Mouse (Mus musculus) lung, postnatal 0 days (tissue): Measurements from ENCODE around the gene Eef1akmt1. TPM values are rescaled to one million over a fixed set of nuclear protein-coding genes. Genes with fewer than 3 reads are reported as not detected.
A peak's percentile ranks its signal among the peaks of the same experiment; 100 is the strongest.

Experiments
- ATAC-seq: fragments of 200-750 bp; cut with Nextera tagmentation; 2 replicates; pipeline ENCODE4 v1.8.0; 2017; ENCODE audit warnings: moderate library complexity
- DNase-seq: peaks from one replicate; pipeline ENCODE4 v3.0.0-alpha.2; 2016; ENCODE audit warnings: low spot score
- H3K27ac ChIP-seq: fragments of 300-500 bp; sonication (generic); 2 replicates; pipeline ENCODE4 v1.5.1; 2014; ENCODE audit warnings: antibody characterized with exemption, mild to moderate bottlenecking, low read length, mixed read lengths
- H3K27me3 ChIP-seq: fragments of 300-500 bp; sonication (generic); replicated peaks from 2 replicates; pipeline ENCODE4 v1.6.1; 2014; ENCODE audit warnings: low read length, mixed read lengths; ENCODE audit not compliant: insufficient read depth
- H3K36me3 ChIP-seq: fragments of 300-500 bp; sonication (generic); 2 replicates; pipeline ENCODE4 v1.6.1; 2014; ENCODE audit warnings: low read length, mixed read lengths; ENCODE audit not compliant: insufficient read depth
- H3K4me1 ChIP-seq: fragments of 300-500 bp; sonication (generic); 2 replicates; pipeline ENCODE4 v1.6.1; 2014; ENCODE audit warnings: antibody characterized with exemption, low read depth, low read length, mixed read lengths; ENCODE audit not compliant: insufficient read depth
- H3K4me2 ChIP-seq: fragments of 300-500 bp; sonication (generic); replicated peaks from 2 replicates; pipeline ENCODE4 v1.6.1; 2014; ENCODE audit warnings: low read depth, mild to moderate bottlenecking, low read length, moderate library complexity, mixed read lengths
- H3K4me3 ChIP-seq: fragments of 300-500 bp; sonication (generic); 2 replicates; pipeline ENCODE4 v1.5.1; 2014; ENCODE audit warnings: low read depth, low read length
- H3K9ac ChIP-seq: fragments of 300-500 bp; sonication (generic); replicated peaks from 2 replicates; pipeline ENCODE4 v1.6.1; 2014; ENCODE audit warnings: low read depth, mild to moderate bottlenecking
- H3K9me3 ChIP-seq: fragments of 300-500 bp; sonication (generic); 2 replicates; pipeline ENCODE4 v1.6.1; 2016; ENCODE audit warnings: low read length, mixed read lengths
- CTCF ChIP-seq: IDR thresholded peaks from 2 replicates; pipeline ENCODE4 v1.5.1; 2016; ENCODE audit warnings: antibody characterized with exemption, mild to moderate bottlenecking
- EP300 ChIP-seq: IDR thresholded peaks from 2 replicates; pipeline ENCODE4 v1.6.1; 2016; ENCODE audit warnings: antibody characterized with exemption, mild to moderate bottlenecking, control low read depth
- WGBS: fragments of 180-500 bp; shearing (Covaris S2); extraction: QIAGEN DNeasy Blood & Tissue Kit; methylation state at CpG from one replicate; pipeline ENCODE4 v1.1.7; 2014; 5-methylcytosine and 5-hydroxymethylcytosine counted together
- polyA plus RNA-seq: library from polyadenylated mRNA; unstranded; fragments of >200 nt; fragmentation: Nextera tagmentation; extraction: Ambion mirVana; gene quantifications from 2 replicates; pipeline ENCODE4 v1.2.1, GENCODE M21; 2015

Eef1akmt1 gene
- polyA plus RNA-seq, 1 experiment from 2014 or later = 64.1 TPM

DNA sequence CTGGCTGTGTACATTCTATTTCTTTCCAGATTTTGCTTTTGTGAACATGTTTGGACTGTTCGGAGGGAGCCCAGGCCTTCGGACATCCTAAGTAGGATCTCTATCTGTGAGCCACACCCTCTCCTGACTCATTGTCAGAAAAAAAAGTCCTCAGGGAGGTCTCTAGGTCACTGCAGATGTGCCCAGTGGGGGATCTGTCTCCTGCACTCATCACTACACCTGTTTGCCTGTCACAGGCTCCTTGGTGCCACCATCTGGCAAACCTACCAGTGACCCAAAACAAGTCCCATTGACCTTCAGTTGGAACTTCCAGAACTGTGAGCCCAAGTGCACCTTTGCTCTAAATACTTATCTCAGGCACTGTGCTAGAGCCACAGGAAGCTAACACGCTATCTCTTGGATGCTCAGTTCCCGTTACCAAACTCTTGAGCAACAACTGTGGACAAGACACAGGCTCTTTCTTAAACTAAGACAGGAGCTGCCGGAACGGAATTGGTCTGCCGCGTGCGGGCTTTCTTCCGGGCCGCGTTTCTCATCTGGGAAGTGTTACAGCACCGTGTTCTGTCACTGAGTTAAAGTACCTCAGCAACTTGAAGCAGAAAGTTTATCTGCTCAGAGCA, 27.9 kb downstream of the Eef1akmt1 start:
- Histone ChIP-seq H3K9me3 (no peaks in the 10 kb centered on the region), H3K36me3 (no peaks in the 10 kb centered on the region), H3K27me3 (no peaks in the 10 kb centered on the region), H3K9ac (no peak overlapping the region), H3K4me2 (no peak overlapping the region), H3K4me3 (no peak overlapping the region), H3K27ac (no peak overlapping the region), H3K4me1 (no peaks in the 10 kb centered on the region; the same call in 1 of the 2 replicates)
- no peak for ATAC-seq
- DNase-seq = no peak
- no peak for TF ChIP-seq EP300
- TF ChIP-seq CTCF = no peak
- WGBS = 85% methylated on average over 13 of the region's 13 CpGs

DNA sequence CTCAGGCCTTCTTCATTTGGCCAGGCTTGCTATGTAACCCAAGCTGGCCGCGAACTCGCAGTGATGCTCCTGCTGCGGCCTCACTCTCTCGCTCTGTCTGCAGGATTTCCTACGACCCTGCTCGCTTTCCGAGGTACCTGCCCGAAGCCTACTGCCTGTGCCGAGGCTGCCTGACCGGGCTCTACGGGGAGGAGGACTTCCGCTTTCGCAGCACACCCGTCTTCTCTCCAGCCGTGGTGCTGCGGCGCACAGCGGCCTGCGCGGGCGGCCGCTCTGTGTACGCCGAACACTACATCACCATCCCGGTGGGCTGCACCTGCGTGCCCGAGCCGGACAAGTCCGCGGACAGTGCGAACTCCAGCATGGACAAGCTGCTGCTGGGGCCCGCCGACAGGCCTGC, 29.2 kb downstream of the Eef1akmt1 start:
- no peak for ATAC-seq
- H3K27me3 ChIP-seq = no peaks in the 10 kb centered on the region
- DNase-seq = no peak
- no peaks in the 10 kb centered on the region for H3K9me3 ChIP-seq
- H3K27ac ChIP-seq = no peak overlapping the region
- no peak overlapping the region for H3K9ac ChIP-seq
- no peak overlapping the region for H3K4me3 ChIP-seq
- H3K4me2 ChIP-seq = no peak overlapping the region
- TF ChIP-seq EP300 (no peak), CTCF (no peak)
- H3K36me3 ChIP-seq = no peaks in the 10 kb centered on the region
- no peaks in the 10 kb centered on the region; the same call in 1 of the 2 replicates for H3K4me1 ChIP-seq
- 57% methylated on average over 33 of the region's 34 CpGs for WGBS

DNA sequence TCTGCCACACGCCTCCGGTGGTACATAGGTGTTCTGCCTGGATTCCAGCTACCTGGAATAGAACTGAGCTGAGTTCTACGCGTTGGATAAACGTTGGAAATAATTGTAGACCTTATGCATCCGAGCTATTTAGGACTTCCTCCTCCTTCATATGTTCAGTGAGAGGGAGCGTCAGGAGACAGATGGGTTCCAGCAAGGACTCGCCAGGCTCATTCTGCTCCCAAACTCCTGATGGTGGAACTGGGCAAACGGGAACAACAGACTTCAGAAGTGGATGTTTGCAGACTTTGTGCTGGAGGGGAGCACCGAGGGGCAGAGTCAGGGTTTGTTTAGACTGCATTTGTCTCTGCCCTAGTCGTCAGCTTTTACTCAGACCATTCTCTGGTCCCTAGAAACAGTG, 30.7 kb downstream of the Eef1akmt1 start:
- Histone ChIP-seq H3K4me1 (peaks cover 5% of the 10 kb centered on the region), H3K9me3 (no peaks in the 10 kb centered on the region), H3K27ac (no peak overlapping the region), H3K36me3 (no peaks in the 10 kb centered on the region), H3K9ac (no peak overlapping the region), H3K4me2 (no peak overlapping the region), H3K27me3 (no peaks in the 10 kb centered on the region), H3K4me3 (no peak overlapping the region)
- no peak for TF ChIP-seq EP300
- no peak for TF ChIP-seq CTCF
- WGBS = 59% methylated on average over 11 of the region's 11 CpGs
- DNase-seq (no peak), ATAC-seq (no peak)

DNA sequence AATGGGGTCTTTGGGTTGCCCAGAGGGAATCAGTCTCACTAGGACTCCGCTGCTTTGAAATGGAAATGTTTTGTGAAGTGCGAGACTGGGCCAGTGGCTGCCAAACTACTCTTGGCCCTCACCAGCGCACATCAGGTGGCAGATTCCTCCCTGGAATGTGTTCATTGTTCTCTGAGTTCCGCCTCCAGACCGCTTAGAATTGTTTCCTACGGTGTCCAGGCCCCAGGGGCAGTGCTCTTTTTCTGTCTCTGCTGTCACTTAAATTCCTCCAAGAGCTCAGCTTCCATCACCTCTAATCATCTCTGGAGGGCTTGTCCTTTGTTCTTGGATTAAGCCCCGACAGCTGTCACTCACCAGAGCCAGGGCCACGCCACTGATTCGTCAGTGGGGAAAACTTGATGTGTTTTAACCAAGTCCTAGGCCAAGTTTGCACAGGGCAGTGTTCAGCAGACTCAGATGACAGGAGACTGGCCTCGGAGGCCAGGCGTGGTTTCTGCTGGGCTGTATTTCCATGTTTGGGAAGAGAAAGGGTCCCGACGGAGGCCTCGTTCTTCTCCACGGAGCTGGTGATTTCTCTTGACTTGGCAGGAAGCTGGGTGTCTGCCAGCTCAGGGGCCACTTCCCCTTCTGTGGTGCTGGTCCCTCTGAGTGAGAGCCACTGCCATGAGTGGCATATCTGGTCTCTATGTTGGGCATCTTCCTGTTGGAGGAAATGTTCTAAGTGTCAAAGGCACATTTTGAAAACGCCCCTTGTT, 34.0 kb downstream of the Eef1akmt1 start:
- Histone ChIP-seq H3K27me3 (no peaks in the 10 kb centered on the region), H3K36me3 (no peaks in the 10 kb centered on the region), H3K4me1 (peaks cover 5% of the 10 kb centered on the region), H3K9me3 (no peaks in the 10 kb centered on the region), H3K9ac (no peak overlapping the region), H3K27ac (no peak overlapping the region), H3K4me3 (no peak overlapping the region), H3K4me2 (peak overlapping the region; percentile 12; the same call in 1 of the 2 replicates)
- peak; percentile 49 for DNase-seq
- peak; percentile 27 for ATAC-seq
- 17% methylated on average over 16 of the region's 16 CpGs for WGBS
- TF ChIP-seq CTCF (no peak), EP300 (no peak)

DNA sequence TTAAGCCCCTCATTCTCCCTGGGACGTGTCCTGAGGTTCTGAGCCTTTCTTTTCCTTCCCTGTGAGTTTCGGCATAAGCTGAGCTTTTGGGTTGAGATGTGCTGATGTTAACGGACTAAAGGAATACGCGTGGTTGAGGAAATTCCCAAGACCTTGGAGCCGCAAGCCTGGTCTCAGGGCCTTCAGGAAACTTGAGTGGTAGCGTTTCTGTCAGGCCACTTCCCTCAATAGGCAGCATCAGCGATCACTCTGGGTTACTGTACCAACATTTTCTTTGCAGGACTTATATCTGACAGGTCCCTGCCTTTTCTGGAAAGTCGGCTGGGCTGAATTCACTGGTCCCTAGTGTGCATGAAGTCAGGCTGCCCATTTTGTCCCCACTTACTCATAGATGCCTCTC, 34.6 kb downstream of the Eef1akmt1 start:
- Histone ChIP-seq H3K9ac (no peak overlapping the region), H3K36me3 (no peaks in the 10 kb centered on the region), H3K4me3 (no peak overlapping the region), H3K27me3 (no peaks in the 10 kb centered on the region), H3K4me2 (no peak overlapping the region), H3K9me3 (no peaks in the 10 kb centered on the region), H3K27ac (no peak overlapping the region), H3K4me1 (peaks cover 5% of the 10 kb centered on the region)
- DNase-seq (no peak), ATAC-seq (no peak)
- TF ChIP-seq EP300 = no peak
- no peak for TF ChIP-seq CTCF
- WGBS = 54% methylated on average over 9 of the region's 9 CpGs

DNA sequence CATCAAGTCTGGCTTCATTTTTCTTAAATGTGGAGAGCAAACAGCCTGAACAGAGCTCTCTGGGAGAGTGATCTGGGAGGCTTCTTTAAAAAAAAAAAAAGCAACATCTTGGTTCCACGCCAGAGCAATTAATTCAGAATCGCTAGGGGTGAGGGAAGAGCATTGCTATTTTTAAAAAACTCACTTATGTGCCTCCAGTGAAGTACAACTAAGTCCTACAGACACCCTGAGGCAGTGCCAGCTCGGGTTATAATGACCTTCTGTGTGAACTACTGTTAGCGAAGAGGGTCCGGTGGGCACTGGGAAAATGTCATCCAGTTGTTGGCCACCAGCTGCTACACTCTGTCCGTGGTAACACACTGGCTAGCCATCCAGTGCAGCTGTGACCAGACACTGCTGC, 35.8 kb downstream of the Eef1akmt1 start:
- 0 out of 2 replicates have a peak overlapping the region, but pooled peaks have one; percentile 3 for H3K4me2 ChIP-seq
- DNase-seq = peak; percentile 61
- TF ChIP-seq CTCF (no peak), EP300 (no peak)
- peak; percentile 1; the same call in 1 of the 2 replicates for ATAC-seq
- no peaks in the 10 kb centered on the region for H3K36me3 ChIP-seq
- no peak overlapping the region for H3K4me3 ChIP-seq
- H3K4me1 ChIP-seq = peaks cover 5% of the 10 kb centered on the region
- H3K27me3 ChIP-seq = no peaks in the 10 kb centered on the region
- WGBS = 44% methylated on average over 6 of the region's 6 CpGs
- no peak overlapping the region for H3K27ac ChIP-seq
- no peaks in the 10 kb centered on the region for H3K9me3 ChIP-seq
- H3K9ac ChIP-seq = no peak overlapping the region
